Mouse (Mus musculus) midbrain, embryonic 16.5 days (tissue): ENCODE measurements around the gene Slc5a11. TPM values are rescaled to one million over a fixed set of nuclear protein-coding genes. Genes with fewer than 3 reads are reported as not detected.

Experiments used
- ATAC-seq: fragments of 200-750 bp; cut with Nextera tagmentation; 2 replicates; pipeline ENCODE4 v1.8.0; 2017; ENCODE audit warnings: moderate TSS enrichment
- H3K27ac ChIP-seq: fragments of 300-500 bp; sonication (generic); 2 replicates; pipeline ENCODE4 v1.5.1; 2014; ENCODE audit warnings: mild to moderate bottlenecking, low read length, mixed read lengths
- H3K27me3 ChIP-seq: fragments of 300-500 bp; sonication (generic); 2 replicates; pipeline ENCODE4 v1.6.1; 2014; ENCODE audit warnings: low read depth, low read length, mixed read lengths; ENCODE audit not compliant: control insufficient read depth, insufficient read depth
- H3K36me3 ChIP-seq: fragments of 300-500 bp; sonication (generic); 2 replicates; pipeline ENCODE4 v1.6.1; 2014; ENCODE audit warnings: mild to moderate bottlenecking, low read length, moderate library complexity, mixed read lengths; ENCODE audit not compliant: control insufficient read depth, insufficient read depth
- H3K4me1 ChIP-seq: fragments of 300-500 bp; sonication (generic); 2 replicates; pipeline ENCODE4 v1.6.1; 2014; ENCODE audit warnings: mild to moderate bottlenecking, low read length, mixed read lengths; ENCODE audit not compliant: control insufficient read depth, insufficient read depth
- H3K4me2 ChIP-seq: fragments of 300-500 bp; sonication (generic); 2 replicates; pipeline ENCODE4 v1.6.1; 2014; ENCODE audit warnings: mild to moderate bottlenecking, low read length, mixed read lengths
- H3K4me3 ChIP-seq: fragments of 300-500 bp; sonication (generic); 2 replicates; pipeline ENCODE4 v1.5.1; 2014; ENCODE audit warnings: low read depth, mild to moderate bottlenecking, low read length, moderate library complexity, mixed read lengths
- H3K9ac ChIP-seq: fragments of 300-500 bp; sonication (generic); 2 replicates; pipeline ENCODE4 v1.6.1; 2014; ENCODE audit warnings: low read depth, low read length, mixed read lengths
- H3K9me3 ChIP-seq: fragments of 300-500 bp; sonication (generic); replicated peaks from 2 replicates; pipeline ENCODE4 v1.6.1; 2014; ENCODE audit warnings: mild to moderate bottlenecking, low read length, mixed read lengths; ENCODE audit not compliant: control insufficient read depth, poor library complexity, severe bottlenecking
- WGBS: fragments of 180-500 bp; shearing (Covaris S2); extraction: QIAGEN DNeasy Blood & Tissue Kit; methylation state at CpG from one replicate; pipeline ENCODE4 v1.1.7; 2014; 5-methylcytosine and 5-hydroxymethylcytosine counted together
- polyA plus RNA-seq: library from polyadenylated mRNA; unstranded; fragments of >200 nt; fragmentation: Nextera tagmentation; extraction: Ambion mirVana; gene quantifications from 2 replicates; pipeline ENCODE4 v1.2.1, GENCODE M21; 2015

The Slc5a11 gene
- polyA plus RNA-seq, 1 experiment from 2014 or later = 0.30 TPM

DNA sequence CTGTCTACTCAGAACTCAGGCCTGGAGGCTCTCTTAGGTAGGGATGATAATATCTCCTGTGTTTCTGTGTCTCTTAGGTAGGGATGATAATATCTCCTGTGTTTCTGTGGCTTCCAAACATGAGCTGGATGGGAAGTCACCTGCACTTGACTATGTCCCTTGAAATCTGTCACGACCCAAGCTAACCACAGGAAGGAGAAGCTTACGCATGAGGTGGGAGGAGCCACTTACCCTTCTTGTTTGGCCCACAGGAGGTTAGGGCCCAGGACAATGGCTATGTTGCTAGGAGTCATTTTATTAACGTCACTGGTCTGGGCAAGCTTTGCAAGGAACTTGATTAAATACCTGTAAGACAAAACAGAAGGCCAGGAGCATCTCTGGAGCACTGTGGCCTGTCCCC lies 85.7 kb downstream of the Slc5a11 start:
- Histone ChIP-seq H3K9me3 (no peaks in the 10 kb centered on the region), H3K36me3 (peaks cover 10% of the 10 kb centered on the region), H3K4me3 (no peak overlapping the region), H3K27me3 (no peaks in the 10 kb centered on the region), H3K4me1 (no peaks in the 10 kb centered on the region), H3K9ac (no peak overlapping the region), H3K27ac (no peak overlapping the region), H3K4me2 (no peak overlapping the region)
- ATAC-seq = no peak
- WGBS = 84% methylated on average over 3 of the region's 3 CpGs

DNA sequence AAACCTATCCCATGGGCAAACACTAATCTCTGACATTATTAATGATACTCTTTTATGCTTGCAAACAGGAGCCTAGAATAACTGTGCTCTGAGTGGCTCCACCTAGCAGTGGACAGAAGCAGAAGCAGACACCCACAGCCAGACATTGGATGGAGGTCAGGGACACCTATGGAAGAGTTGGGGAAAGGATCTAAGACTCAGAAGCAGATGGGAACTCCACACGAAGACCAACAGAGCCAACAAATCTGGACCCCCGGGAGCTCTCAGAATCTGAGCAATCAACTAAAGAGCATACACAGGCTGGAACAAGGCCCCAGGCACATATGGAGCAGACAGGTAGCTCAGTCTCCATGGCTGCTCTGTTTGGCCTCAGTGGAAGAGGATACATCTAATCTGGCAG lies 90.8 kb downstream of the Slc5a11 start:
- H3K36me3 ChIP-seq = peaks cover 23% of the 10 kb centered on the region
- WGBS = 93% methylated on average over 2 of the region's 2 CpGs

DNA sequence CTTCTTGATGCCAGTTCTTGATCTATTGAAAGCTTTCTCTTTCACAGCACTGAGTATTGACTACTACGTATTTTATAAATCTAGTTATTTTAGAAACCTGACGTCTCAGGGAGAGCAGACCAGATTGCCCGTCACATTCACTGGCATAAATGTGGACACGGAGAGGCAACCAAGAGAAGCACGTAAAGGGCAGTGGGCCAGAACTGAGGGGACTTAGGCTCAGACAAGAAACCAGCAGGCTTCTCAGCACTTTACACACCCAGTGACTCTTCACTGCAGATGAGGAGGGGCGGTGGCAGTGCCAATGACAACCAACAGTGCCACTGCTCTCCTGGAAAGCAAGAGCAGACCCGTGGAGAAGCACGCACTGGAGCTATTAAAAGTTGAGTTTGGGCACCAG lies 92.7 kb downstream of the Slc5a11 start:
- H3K4me3 ChIP-seq = no peak overlapping the region
- H3K27ac ChIP-seq = no peak overlapping the region
- WGBS = 96% methylated on average over 8 of the region's 8 CpGs
- no peak overlapping the region for H3K4me2 ChIP-seq
- no peaks in the 10 kb centered on the region for H3K4me1 ChIP-seq
- H3K36me3 ChIP-seq = peaks cover 23% of the 10 kb centered on the region
- no peaks in the 10 kb centered on the region for H3K27me3 ChIP-seq
- no peak for ATAC-seq
- H3K9me3 ChIP-seq = no peaks in the 10 kb centered on the region
- no peak overlapping the region for H3K9ac ChIP-seq

More for the DNA sequence above, 90.8 kb downstream of the Slc5a11 start:
- ATAC-seq = no peak
- no peak overlapping the region for H3K4me3 ChIP-seq
- H3K9ac ChIP-seq = no peak overlapping the region
- no peaks in the 10 kb centered on the region for H3K9me3 ChIP-seq
- no peak overlapping the region for H3K4me2 ChIP-seq
- no peaks in the 10 kb centered on the region for H3K27me3 ChIP-seq
- H3K4me1 ChIP-seq = no peaks in the 10 kb centered on the region
- H3K27ac ChIP-seq = no peak overlapping the region

DNA sequence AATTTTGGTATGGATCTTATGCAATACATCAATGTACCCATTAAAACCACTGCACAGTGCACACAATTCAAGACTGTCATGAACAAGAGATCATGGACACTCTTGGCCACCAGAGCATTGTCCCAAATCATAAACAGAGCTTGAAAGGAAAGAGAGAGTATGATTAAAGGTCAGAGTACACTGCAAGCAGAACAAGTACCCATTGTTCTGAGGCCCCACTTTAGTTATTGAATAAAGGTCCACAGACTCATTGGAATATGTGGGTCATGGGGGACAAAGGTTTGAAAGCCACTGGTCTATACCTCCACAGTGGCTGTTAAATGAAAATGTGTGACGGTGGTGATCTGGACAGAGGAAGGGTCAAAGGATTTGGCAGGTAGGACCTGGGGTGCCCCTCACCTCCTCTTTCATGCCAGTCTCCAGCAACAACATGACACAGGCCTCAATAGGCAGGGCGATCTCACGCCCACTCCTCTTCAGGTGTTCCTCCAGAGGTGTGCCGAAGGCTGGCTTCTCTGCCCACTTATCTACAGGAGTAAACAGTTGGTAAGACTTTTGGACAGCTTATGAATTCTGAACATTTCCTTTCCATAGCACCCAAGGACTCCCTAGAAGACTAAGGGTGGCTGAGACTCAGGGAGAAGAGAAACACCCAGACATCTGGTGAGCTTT lies 93.4 kb downstream of the Slc5a11 start:
- no peak for ATAC-seq
- Histone ChIP-seq H3K4me3 (no peak overlapping the region), H3K36me3 (peaks cover 23% of the 10 kb centered on the region), H3K27ac (no peak overlapping the region), H3K9me3 (no peaks in the 10 kb centered on the region), H3K4me2 (no peak overlapping the region), H3K9ac (no peak overlapping the region), H3K27me3 (no peaks in the 10 kb centered on the region), H3K4me1 (no peaks in the 10 kb centered on the region)
- 96% methylated on average over 4 of the region's 4 CpGs for WGBS

DNA sequence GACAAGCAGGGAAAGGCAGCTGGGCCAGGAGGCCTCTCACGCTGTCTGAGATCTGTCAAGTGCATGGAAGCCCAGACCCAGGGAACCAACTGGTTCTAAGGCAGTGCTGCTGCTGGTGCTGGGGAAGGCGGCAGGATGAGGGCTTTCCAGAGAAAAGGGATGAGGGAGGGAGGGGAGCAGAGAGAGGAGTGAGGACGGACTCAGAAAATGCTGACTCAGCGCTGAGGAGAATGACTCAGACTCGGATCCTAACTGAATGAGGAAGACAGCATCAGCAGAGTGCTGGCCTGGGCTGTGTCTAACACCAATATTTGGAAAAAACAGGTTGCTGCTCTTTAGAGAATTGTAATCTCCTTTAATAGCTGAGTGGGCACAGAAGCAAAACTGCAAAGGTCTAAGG lies 97.3 kb downstream of the Slc5a11 start:
- H3K4me3 ChIP-seq = no peak overlapping the region
- no peak overlapping the region for H3K27ac ChIP-seq
- H3K4me2 ChIP-seq = no peak overlapping the region
- ATAC-seq = no peak
- 72% methylated on average over 5 of the region's 5 CpGs for WGBS
- H3K9ac ChIP-seq = no peak overlapping the region
- H3K27me3 ChIP-seq = no peaks in the 10 kb centered on the region
- no peaks in the 10 kb centered on the region for H3K9me3 ChIP-seq
- peaks cover 11% of the 10 kb centered on the region for H3K36me3 ChIP-seq
- no peaks in the 10 kb centered on the region for H3K4me1 ChIP-seq

DNA sequence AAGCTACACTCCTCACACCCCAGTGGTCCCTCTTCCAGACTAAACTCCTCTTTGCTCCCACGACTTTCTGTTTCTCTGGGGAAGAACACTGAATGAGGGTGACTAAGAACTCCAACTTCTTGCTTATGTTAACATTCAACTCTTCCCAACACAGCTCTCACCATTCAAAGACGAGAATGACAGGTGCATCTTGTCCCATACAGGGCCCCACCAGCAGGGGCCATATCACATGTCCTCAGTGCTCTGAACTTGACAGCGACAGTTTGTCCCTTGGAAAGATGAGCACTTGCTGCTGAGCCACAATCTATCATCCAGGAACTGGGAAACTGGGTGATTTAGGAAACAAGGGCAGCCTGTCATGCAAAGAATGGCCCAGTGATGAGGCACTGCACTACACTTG lies 98.2 kb downstream of the Slc5a11 start:
- no peak overlapping the region for H3K4me3 ChIP-seq
- H3K27me3 ChIP-seq = no peaks in the 10 kb centered on the region
- no peaks in the 10 kb centered on the region for H3K9me3 ChIP-seq
- H3K4me2 ChIP-seq = no peak overlapping the region
- WGBS = 80% methylated on average over 3 of the region's 3 CpGs
- ATAC-seq = no peak
- H3K36me3 ChIP-seq = peaks cover 2% of the 10 kb centered on the region
- no peak overlapping the region for H3K27ac ChIP-seq
- no peak overlapping the region for H3K9ac ChIP-seq
- no peaks in the 10 kb centered on the region for H3K4me1 ChIP-seq

DNA sequence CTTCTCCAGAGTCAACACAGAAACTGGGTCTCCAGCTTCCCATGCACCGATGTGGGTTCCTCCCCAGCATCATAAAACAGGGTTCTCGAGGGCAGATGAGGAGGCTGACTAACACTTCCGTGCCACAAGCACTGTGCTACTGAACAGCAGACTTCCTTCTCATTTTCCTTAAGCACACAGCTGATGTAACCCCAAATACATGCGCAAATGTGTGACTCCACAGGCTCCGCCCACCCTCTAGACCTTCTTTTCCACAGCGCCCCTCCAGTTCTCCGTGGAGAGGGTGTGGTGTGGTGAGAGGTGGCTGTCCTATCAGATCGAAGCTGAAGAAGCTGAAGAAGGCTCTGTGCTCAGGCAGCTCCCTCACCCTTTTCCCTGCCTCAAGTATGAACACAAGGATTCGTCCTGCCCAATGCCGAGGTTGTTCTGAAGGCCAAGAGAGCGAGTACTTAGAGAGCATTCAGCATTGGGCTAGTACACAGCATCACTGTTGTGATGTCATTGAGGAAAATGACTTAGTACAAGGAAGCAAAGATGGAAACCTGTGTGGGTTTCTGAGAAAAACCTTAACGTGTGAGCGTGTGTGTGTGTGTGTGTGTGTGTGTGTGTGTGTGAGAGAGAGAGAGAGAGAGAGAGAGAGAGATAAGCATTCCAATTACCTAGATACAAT lies 108.0 kb downstream of the Slc5a11 start:
- H3K9ac ChIP-seq = no peak overlapping the region
- H3K36me3 ChIP-seq = peaks cover 22% of the 10 kb centered on the region
- no peaks in the 10 kb centered on the region for H3K27me3 ChIP-seq
- no peak for ATAC-seq
- no peak overlapping the region for H3K27ac ChIP-seq
- 91% methylated on average over 13 of the region's 13 CpGs for WGBS
- no peak overlapping the region for H3K4me3 ChIP-seq
- H3K4me2 ChIP-seq = no peak overlapping the region
- no peaks in the 10 kb centered on the region for H3K4me1 ChIP-seq
- H3K9me3 ChIP-seq = no peaks in the 10 kb centered on the region

Other genes with a start within 250 kb of the Slc5a11 start
- 23.4 and 23.9 TPM in 2 replicates for gene Rbbp6, start 249.1 kb upstream of the Slc5a11 start, polyA plus RNA-seq
- 44.7 and 50.8 TPM in 2 replicates for gene Tnrc6a, start 90.9 kb upstream of the Slc5a11 start, polyA plus RNA-seq
- gene Lcmt1, start 155.0 kb downstream of the Slc5a11 start, polyA plus RNA-seq = 110 and 117 TPM in 2 replicates
- gene Arhgap17, start 155.1 kb downstream of the Slc5a11 start, polyA plus RNA-seq = 8.3 and 8.9 TPM in 2 replicates
- gene Aqp8, start 247.5 kb downstream of the Slc5a11 start, polyA plus RNA-seq = not detected in 2 replicates